Mouse (Mus musculus): Measurements from ENCODE around the gene Gm8122. TPM values are rescaled to one million over a fixed set of nuclear protein-coding genes. Genes with fewer than 3 reads are reported as not detected.
"Not testable (repeated sequence)": the region's sequence is repeated elsewhere in the genome, so short reads cannot be mapped to it uniquely, and the experiment has no call there.

Gm8122 gene
- polyA plus RNA-seq, 1 experiment from 2014 or later = not detected

GRCm38 (mm10) chr14:43258349-43258748 lies 23.2 kb upstream of the Gm8122 start, which contains the start of gene Gm8126:
TSS of gene Gm8126 (plus strand) at chr14:43258649.
- H3K4me3 ChIP-seq (ENCODE audit: low read length); H3K27ac ChIP-seq (ENCODE audit: low read length); H3K9me3 ChIP-seq (ENCODE audit: control insufficient read depth, low read length); H3K9ac ChIP-seq (ENCODE audit: low read depth, low read length); H3K27me3 ChIP-seq (replicated peaks; ENCODE audit: control insufficient read depth, insufficient read depth, low read length); H3K4me2 ChIP-seq (ENCODE audit: low read depth, low read length); H3K4me1 ChIP-seq (ENCODE audit: control insufficient read depth, insufficient read depth, low read length); ATAC-seq; H3K36me3 ChIP-seq (ENCODE audit: control insufficient read depth, insufficient read depth, low read length): not testable (repeated sequence)
- WGBS = 81% methylated on average over 2 of the region's 4 CpGs

- not testable (repeated sequence) for ATAC-seq; H3K9ac ChIP-seq (ENCODE audit: low read depth, low read length); H3K4me2 ChIP-seq (ENCODE audit: low read depth, low read length); H3K27me3 ChIP-seq (replicated peaks; ENCODE audit: control insufficient read depth, insufficient read depth, low read length); H3K4me3 ChIP-seq (ENCODE audit: low read length); H3K36me3 ChIP-seq (ENCODE audit: control insufficient read depth, insufficient read depth, low read length); H3K27ac ChIP-seq (ENCODE audit: low read length); H3K4me1 ChIP-seq (ENCODE audit: control insufficient read depth, insufficient read depth, low read length); H3K9me3 ChIP-seq (ENCODE audit: control insufficient read depth, low read length)
- WGBS = 79% methylated on average over 1 of the region's 1 CpGs
Measured at GRCm38 (mm10) chr14:43256511-43256910, 21.4 kb upstream of the Gm8122 start.

DNA sequence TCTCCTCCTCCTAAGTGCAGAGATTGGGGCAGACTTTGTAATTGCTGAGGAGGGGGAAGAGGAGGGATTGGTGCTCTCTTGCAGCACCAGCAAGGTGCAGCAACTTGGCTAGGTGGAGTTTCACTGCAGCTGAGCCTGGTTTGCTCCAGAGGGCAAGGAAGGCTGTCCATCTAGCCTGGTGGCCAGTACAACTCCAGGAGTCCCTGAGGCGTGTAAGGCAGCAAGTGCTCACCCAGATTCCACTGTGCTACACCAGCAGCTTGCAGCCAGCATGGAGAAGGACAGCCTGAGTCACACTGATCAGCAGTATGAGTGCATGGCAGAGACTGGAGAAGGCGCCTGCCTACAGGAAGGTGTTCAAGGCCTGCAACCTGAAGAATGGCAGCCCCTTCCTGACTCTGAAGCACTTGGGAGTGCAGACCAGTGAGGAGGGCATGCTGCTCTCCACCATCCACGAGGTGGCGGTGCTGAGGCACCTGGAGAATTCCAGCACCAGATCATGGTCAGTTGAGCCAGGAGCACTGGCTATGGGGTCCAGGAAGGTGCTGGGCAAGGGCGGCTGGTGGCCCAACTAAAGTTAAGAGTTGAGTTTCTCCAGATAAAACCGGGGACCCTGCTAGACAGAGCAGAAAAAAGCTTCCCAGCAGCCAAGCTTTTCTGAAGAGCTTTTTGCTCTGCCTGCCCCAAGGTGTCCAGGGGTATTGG lies 15.6 kb upstream of the Gm8122 start:
- not testable (repeated sequence) for H3K9ac ChIP-seq (ENCODE audit: low read depth, low read length); H3K4me2 ChIP-seq (ENCODE audit: low read depth, low read length); H3K27me3 ChIP-seq (replicated peaks; ENCODE audit: control insufficient read depth, insufficient read depth, low read length); H3K27ac ChIP-seq (ENCODE audit: low read length); H3K4me1 ChIP-seq (ENCODE audit: control insufficient read depth, insufficient read depth, low read length); H3K4me3 ChIP-seq (ENCODE audit: low read length); ATAC-seq; H3K9me3 ChIP-seq (ENCODE audit: control insufficient read depth, low read length); H3K36me3 ChIP-seq (ENCODE audit: control insufficient read depth, insufficient read depth, low read length)
- WGBS = 33% methylated on average over 5 of the region's 6 CpGs

GRCm38 (mm10) chr14:43249611-43250170 lies 14.6 kb upstream of the Gm8122 start:
- not testable (repeated sequence) for H3K4me1 ChIP-seq (ENCODE audit: control insufficient read depth, insufficient read depth, low read length); H3K36me3 ChIP-seq (ENCODE audit: control insufficient read depth, insufficient read depth, low read length); H3K9ac ChIP-seq (ENCODE audit: low read depth, low read length); H3K4me3 ChIP-seq (ENCODE audit: low read length); H3K4me2 ChIP-seq (ENCODE audit: low read depth, low read length); H3K9me3 ChIP-seq (ENCODE audit: control insufficient read depth, low read length); H3K27me3 ChIP-seq (replicated peaks; ENCODE audit: control insufficient read depth, insufficient read depth, low read length); ATAC-seq; H3K27ac ChIP-seq (ENCODE audit: low read length)
- 22% methylated on average over 9 of the region's 12 CpGs for WGBS

- H3K9ac ChIP-seq (ENCODE audit: low read depth, low read length); H3K27ac ChIP-seq (ENCODE audit: low read length); H3K4me2 ChIP-seq (ENCODE audit: low read depth, low read length); H3K36me3 ChIP-seq (ENCODE audit: control insufficient read depth, insufficient read depth, low read length); H3K4me1 ChIP-seq (ENCODE audit: control insufficient read depth, insufficient read depth, low read length); ATAC-seq; H3K4me3 ChIP-seq (ENCODE audit: low read length); H3K9me3 ChIP-seq (ENCODE audit: control insufficient read depth, low read length); H3K27me3 ChIP-seq (replicated peaks; ENCODE audit: control insufficient read depth, insufficient read depth, low read length): not testable (repeated sequence)
Measured at GRCm38 (mm10) chr14:43237769-43238168, 2.7 kb upstream of the Gm8122 start.

Other genes with a start within 250 kb of the Gm8122 start
- gene Gm8082, start 241.7 kb downstream of the Gm8122 start, polyA plus RNA-seq (2015; fragmentation: Nextera tagmentation; extraction: Ambion mirVana) = not detected in 2 replicates
- gene Gm10376, start 219.7 kb downstream of the Gm8122 start, polyA plus RNA-seq (2015; fragmentation: Nextera tagmentation; extraction: Ambion mirVana) = not detected in 2 replicates
- gene Gm8094, start 158.7 kb downstream of the Gm8122 start, polyA plus RNA-seq (2015; fragmentation: Nextera tagmentation; extraction: Ambion mirVana) = not detected in 2 replicates
- not detected in 2 replicates for gene Gm8104, start 134.7 kb downstream of the Gm8122 start, polyA plus RNA-seq (2015; fragmentation: Nextera tagmentation; extraction: Ambion mirVana)
- gene Gm7233, start 55.4 kb downstream of the Gm8122 start, polyA plus RNA-seq (2015; fragmentation: Nextera tagmentation; extraction: Ambion mirVana) = not detected in 2 replicates
- gene Gm8126, start 23.3 kb upstream of the Gm8122 start, polyA plus RNA-seq (2015; fragmentation: Nextera tagmentation; extraction: Ambion mirVana) = not detected in 2 replicates
- gene Gm9732, start 39.7 kb upstream of the Gm8122 start, polyA plus RNA-seq (2015; fragmentation: Nextera tagmentation; extraction: Ambion mirVana) = not detected in 2 replicates
- not detected in 2 replicates for gene Gm8127, start 58.5 kb upstream of the Gm8122 start, polyA plus RNA-seq (2015; fragmentation: Nextera tagmentation; extraction: Ambion mirVana)
- gene 1700001F09Rik, start 112.5 kb upstream of the Gm8122 start, polyA plus RNA-seq (2015; fragmentation: Nextera tagmentation; extraction: Ambion mirVana) = not detected in 2 replicates
- not detected in 2 replicates for gene Gm8138, start 181.0 kb upstream of the Gm8122 start, polyA plus RNA-seq (2015; fragmentation: Nextera tagmentation; extraction: Ambion mirVana)